Mouse (Mus musculus) neural tube, embryonic 11.5 days (tissue): ENCODE data around the gene Tada2b. TPM values are rescaled to one million over a fixed set of nuclear protein-coding genes. Genes with fewer than 3 reads are reported as not detected.

Source experiments
- ATAC-seq: fragments of 200-750 bp; cut with Nextera tagmentation; 2 replicates; pipeline ENCODE4 v1.8.0; 2017; ENCODE audit warnings: moderate number of reproducible peaks, mild to moderate bottlenecking, moderate TSS enrichment, moderate library complexity; ENCODE audit not compliant: insufficient read depth, low FRiP score, low TSS enrichment
- DNase-seq: peaks from one replicate; pipeline ENCODE4 v3.0.0-alpha.2; 2015; ENCODE audit warnings: low spot score
- H3K27ac ChIP-seq: fragments of 300-500 bp; sonication (generic); 2 replicates; pipeline ENCODE4 v1.5.1; 2014; ENCODE audit warnings: low read depth, mild to moderate bottlenecking, low read length
- H3K27me3 ChIP-seq: fragments of 300-500 bp; sonication (generic); 2 replicates; pipeline ENCODE4 v1.6.1; 2014; ENCODE audit warnings: mild to moderate bottlenecking, low read length, mixed read lengths; ENCODE audit not compliant: control insufficient read depth, insufficient read depth
- H3K36me3 ChIP-seq: fragments of 300-500 bp; sonication (generic); 2 replicates; pipeline ENCODE4 v1.6.1; 2014; ENCODE audit warnings: mild to moderate bottlenecking, low read length, moderate library complexity, mixed read lengths; ENCODE audit not compliant: control insufficient read depth, insufficient read depth
- H3K4me1 ChIP-seq: fragments of 300-500 bp; sonication (generic); 2 replicates; pipeline ENCODE4 v1.6.1; 2014; ENCODE audit warnings: low read length, mixed read lengths; ENCODE audit not compliant: control insufficient read depth, insufficient read depth
- H3K4me2 ChIP-seq: fragments of 300-500 bp; sonication (generic); 2 replicates; pipeline ENCODE4 v1.6.1; 2014; ENCODE audit warnings: low read depth, mild to moderate bottlenecking, moderate library complexity
- H3K4me3 ChIP-seq: fragments of 300-500 bp; sonication (generic); 2 replicates; pipeline ENCODE4 v1.5.1; 2014; ENCODE audit warnings: low read depth, low read length
- H3K9ac ChIP-seq: fragments of 300-500 bp; sonication (generic); 2 replicates; pipeline ENCODE4 v1.6.1; 2014; ENCODE audit warnings: mild to moderate bottlenecking, low read length
- H3K9me3 ChIP-seq: fragments of 300-500 bp; sonication (generic); 2 replicates; pipeline ENCODE4 v1.6.1; 2016; ENCODE audit warnings: low read length; ENCODE audit not compliant: control insufficient read depth
- WGBS: fragments of 180-500 bp; shearing (Covaris S2); extraction: QIAGEN DNeasy Blood & Tissue Kit; methylation state at CpG from one replicate; pipeline ENCODE4 v1.1.7; 2014; 5-methylcytosine and 5-hydroxymethylcytosine counted together
- polyA plus RNA-seq: library from polyadenylated mRNA; unstranded; fragments of >200 nt; fragmentation: Nextera tagmentation; extraction: Ambion mirVana; gene quantifications from 2 replicates; pipeline ENCODE4 v1.2.1, GENCODE M21; 2014

Gene Tada2b
- polyA plus RNA-seq, 1 experiment from 2014 or later = 4.2 TPM

DNA sequence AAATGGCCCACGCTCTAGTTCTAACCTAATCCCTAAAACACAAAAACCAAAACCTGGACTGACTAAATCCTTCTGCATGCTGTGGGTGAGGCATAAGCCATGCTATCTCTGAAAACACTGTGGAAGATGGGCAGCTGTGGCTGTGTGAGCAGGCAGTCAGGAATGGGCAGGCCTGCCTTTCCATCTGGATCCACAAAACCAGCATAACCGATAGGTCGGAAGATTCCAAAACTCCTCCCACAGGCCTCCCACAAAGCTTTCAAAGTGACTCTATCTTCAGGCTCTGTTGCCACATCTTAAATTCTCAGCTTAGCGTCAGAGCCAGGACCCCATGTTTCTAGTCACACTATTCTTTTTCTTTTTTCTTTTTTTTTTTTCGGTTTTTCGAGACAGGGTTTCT lies 9.8 kb upstream of the Tada2b start:
- no peak overlapping the region for H3K4me3 ChIP-seq
- H3K27me3 ChIP-seq = no peaks in the 10 kb centered on the region
- no peaks in the 10 kb centered on the region for H3K4me1 ChIP-seq
- no peaks in the 10 kb centered on the region for H3K9me3 ChIP-seq
- peaks cover 9% of the 10 kb centered on the region for H3K36me3 ChIP-seq
- 93% methylated on average over 6 of the region's 6 CpGs for WGBS
- DNase-seq (no peak), ATAC-seq (no peak)
- H3K27ac ChIP-seq = no peak overlapping the region
- no peak overlapping the region for H3K4me2 ChIP-seq
- H3K9ac ChIP-seq = no peak overlapping the region

DNA sequence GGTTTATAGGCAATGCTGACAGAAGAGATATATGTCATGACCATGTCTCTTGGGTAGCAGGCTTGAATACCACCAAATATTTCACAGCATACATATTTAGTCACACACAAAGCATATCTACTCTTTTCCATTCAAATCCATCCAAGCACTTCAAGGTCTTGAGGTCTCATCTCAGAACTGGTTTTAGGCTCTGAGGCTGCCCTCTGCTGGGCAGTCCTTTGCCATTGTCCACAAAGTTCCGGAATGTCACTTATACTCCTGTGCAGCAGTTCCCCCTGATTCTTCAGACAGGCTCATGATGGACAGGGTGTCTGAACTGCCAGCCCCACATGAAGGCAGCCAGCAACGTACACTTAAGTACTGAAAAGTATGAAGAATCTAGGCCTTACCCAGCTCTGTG lies 5.1 kb upstream of the Tada2b start:
- no peaks in the 10 kb centered on the region for H3K9me3 ChIP-seq
- no peak for ATAC-seq
- peak; percentile 46 for DNase-seq
- H3K27ac ChIP-seq = no peak overlapping the region
- no peak overlapping the region for H3K9ac ChIP-seq
- no peaks in the 10 kb centered on the region; the same call in 1 of the 2 replicates for H3K4me1 ChIP-seq
- H3K36me3 ChIP-seq = peaks cover 7% of the 10 kb centered on the region; the same call in 1 of the 2 replicates
- H3K4me3 ChIP-seq = no peak overlapping the region
- 57% methylated on average over 2 of the region's 2 CpGs for WGBS
- H3K4me2 ChIP-seq = no peak overlapping the region
- H3K27me3 ChIP-seq = no peaks in the 10 kb centered on the region

DNA sequence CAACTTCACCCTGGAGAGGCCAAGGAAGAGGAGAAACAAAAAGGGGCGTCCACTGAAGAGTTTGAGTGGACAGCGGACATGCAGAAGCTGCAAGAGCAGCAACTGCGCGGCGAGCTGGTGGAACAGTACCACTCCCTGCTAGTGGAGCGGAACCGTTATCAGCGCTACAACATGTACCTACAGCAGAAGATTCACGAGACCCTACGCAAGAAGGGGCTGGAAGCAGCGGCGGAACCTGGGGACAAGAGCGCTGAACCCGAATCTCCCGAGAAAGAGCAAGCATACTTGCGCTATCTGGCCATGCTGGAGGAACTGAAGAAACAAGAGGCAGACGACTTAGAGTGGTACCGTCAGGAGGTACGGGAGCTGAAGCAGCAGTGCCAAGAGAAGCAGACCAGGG lies 1.2 kb upstream of the Tada2b start:
- ATAC-seq (no peak), DNase-seq (no peak)
- peaks cover 15% of the 10 kb centered on the region for H3K4me1 ChIP-seq
- H3K27ac ChIP-seq = no peak overlapping the region
- peak overlapping the region; percentile 96 for H3K4me2 ChIP-seq
- peak overlapping the region; percentile 87 for H3K4me3 ChIP-seq
- peak overlapping the region; percentile 76 for H3K9ac ChIP-seq
- WGBS = 41% methylated on average over 19 of the region's 19 CpGs
- H3K27me3 ChIP-seq = no peaks in the 10 kb centered on the region
- H3K9me3 ChIP-seq = no peaks in the 10 kb centered on the region
- H3K36me3 ChIP-seq = no peaks in the 10 kb centered on the region

DNA sequence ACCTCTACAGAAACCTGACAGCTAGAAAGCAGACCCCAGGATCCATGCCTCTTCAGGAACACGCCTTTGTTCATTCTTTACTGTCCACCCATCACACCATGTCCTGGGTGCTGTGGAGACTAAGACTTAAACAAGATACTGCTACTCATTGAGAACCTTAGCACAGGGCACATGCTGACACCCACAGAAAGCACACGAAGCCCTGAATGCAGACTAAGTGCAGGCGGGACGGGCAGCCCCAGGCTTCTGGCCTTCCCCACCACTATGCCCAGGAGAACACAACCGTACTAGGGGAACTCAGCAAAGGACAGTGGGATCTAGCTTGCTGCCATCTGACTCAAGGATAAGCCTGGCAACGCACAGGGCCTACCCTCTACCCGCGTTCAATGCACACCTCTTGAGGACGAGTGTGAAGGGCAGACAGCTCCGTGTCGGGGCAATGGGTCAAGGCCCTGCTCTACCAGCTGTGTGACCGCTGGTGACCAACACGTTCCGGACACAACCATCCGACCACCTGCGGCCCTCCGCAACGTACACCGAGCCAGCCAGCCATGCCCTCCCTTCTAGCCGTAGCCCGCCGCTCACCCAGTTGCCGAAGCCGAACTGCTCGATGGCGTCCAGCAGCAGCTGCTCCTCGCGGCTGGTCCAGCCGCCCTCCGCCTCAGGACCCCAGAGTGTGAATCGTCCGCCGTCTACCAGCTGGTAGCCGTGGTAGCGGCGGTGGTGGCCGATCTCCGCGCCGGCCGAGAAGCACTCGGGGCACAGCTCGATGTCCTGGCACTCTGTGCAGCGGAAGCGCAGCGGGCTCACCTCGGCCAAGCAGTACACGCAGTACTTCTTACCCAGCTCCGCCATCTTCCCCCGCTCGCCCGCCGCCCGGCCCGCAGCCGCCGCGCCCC lies 633 bp downstream of the Tada2b start:
- Histone ChIP-seq H3K4me3 (peak overlapping the region; percentile 87), H3K27ac (peak overlapping the region; percentile 60), H3K4me2 (peak overlapping the region; percentile 95), H3K4me1 (peaks cover 18% of the 10 kb centered on the region), H3K27me3 (no peaks in the 10 kb centered on the region), H3K36me3 (no peaks in the 10 kb centered on the region), H3K9ac (peak overlapping the region; percentile 90), H3K9me3 (no peaks in the 10 kb centered on the region)
- ATAC-seq (peak; percentile 55), DNase-seq (peak; percentile 53)
- 1% methylated on average over 57 of the region's 58 CpGs for WGBS

DNA sequence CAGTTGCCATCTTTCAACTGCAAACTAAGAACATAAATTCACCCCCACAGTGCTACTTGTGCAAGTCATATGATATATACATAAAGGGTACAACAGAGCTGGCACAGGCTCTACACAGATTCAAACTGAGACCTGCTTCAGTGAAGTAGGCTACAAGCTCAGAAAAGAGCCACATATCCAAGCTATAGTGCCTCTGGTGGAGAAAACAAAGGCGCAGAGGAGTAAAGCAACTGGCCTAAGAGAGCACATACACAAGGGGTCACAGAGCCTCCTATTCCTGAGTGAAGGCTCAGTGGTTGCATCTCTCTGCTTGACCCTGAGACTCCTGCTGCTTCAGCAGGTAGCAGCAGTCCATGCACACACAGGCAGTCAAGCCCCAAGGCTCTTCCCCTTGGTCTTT lies 3.0 kb downstream of the Tada2b start:
- Histone ChIP-seq H3K9me3 (no peaks in the 10 kb centered on the region), H3K27me3 (no peaks in the 10 kb centered on the region), H3K4me1 (peaks cover 18% of the 10 kb centered on the region), H3K9ac (peak overlapping the region; percentile 22; the same call in 1 of the 2 replicates), H3K36me3 (no peaks in the 10 kb centered on the region), H3K4me2 (no peak overlapping the region), H3K4me3 (no peak overlapping the region), H3K27ac (no peak overlapping the region)
- ATAC-seq (no peak), DNase-seq (no peak)
- WGBS = 67% methylated on average over 1 of the region's 1 CpGs

DNA sequence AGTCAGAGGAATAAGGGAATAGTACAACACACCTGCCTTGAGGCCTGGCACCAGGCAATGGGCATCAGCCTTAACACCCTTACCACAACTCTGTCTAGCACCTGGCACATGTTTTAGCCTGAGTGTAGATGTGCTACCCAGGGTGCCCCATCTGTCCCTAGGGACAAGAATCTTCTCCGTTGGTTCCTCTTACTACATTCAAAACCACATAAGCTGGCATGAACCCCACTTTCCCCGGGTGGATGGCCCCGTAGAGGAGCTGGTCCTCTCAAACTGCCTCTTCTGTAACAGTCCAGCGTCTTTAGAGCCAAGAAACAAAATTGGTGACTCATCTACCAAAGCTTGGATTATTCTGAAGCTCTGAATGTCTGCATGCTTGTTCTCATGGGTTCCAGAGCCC lies 3.7 kb downstream of the Tada2b start:
- no peak for ATAC-seq
- no peak overlapping the region for H3K4me3 ChIP-seq

DNA sequence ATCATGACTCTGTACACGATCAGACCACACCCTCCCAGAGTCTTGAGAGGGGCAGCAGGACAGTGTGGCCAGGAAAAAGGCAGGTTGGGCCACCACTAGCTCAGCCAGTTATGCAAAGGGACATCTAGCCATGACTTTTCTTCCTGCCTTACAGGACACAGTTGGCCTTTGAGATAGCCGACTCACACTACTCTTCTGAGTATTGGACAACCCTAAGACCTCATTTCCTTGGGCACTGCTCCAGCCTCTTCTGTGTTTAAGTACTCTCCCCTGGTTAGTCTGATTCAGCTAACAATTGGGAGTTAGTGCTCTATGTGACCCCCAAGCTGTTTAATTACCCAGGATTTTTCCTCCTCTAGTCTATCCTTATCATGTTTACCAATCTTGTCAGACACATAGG lies 4.3 kb downstream of the Tada2b start:
- Histone ChIP-seq H3K36me3 (no peaks in the 10 kb centered on the region; the same call in 1 of the 2 replicates), H3K9me3 (no peaks in the 10 kb centered on the region), H3K27ac (no peak overlapping the region), H3K27me3 (no peaks in the 10 kb centered on the region), H3K9ac (no peak overlapping the region), H3K4me1 (peaks cover 18% of the 10 kb centered on the region), H3K4me3 (no peak overlapping the region), H3K4me2 (no peak overlapping the region)
- WGBS = 80% methylated on average over 2 of the region's 2 CpGs
- no peak for DNase-seq
- ATAC-seq = no peak

More for the DNA sequence above, 3.7 kb downstream of the Tada2b start:
- no peak for DNase-seq
- peaks cover 18% of the 10 kb centered on the region for H3K4me1 ChIP-seq
- no peak overlapping the region for H3K4me2 ChIP-seq
- H3K9me3 ChIP-seq = no peaks in the 10 kb centered on the region
- H3K9ac ChIP-seq = no peak overlapping the region
- no peaks in the 10 kb centered on the region for H3K27me3 ChIP-seq
- no peak overlapping the region for H3K27ac ChIP-seq
- no peaks in the 10 kb centered on the region for H3K36me3 ChIP-seq
- 95% methylated on average over 4 of the region's 4 CpGs for WGBS

DNA sequence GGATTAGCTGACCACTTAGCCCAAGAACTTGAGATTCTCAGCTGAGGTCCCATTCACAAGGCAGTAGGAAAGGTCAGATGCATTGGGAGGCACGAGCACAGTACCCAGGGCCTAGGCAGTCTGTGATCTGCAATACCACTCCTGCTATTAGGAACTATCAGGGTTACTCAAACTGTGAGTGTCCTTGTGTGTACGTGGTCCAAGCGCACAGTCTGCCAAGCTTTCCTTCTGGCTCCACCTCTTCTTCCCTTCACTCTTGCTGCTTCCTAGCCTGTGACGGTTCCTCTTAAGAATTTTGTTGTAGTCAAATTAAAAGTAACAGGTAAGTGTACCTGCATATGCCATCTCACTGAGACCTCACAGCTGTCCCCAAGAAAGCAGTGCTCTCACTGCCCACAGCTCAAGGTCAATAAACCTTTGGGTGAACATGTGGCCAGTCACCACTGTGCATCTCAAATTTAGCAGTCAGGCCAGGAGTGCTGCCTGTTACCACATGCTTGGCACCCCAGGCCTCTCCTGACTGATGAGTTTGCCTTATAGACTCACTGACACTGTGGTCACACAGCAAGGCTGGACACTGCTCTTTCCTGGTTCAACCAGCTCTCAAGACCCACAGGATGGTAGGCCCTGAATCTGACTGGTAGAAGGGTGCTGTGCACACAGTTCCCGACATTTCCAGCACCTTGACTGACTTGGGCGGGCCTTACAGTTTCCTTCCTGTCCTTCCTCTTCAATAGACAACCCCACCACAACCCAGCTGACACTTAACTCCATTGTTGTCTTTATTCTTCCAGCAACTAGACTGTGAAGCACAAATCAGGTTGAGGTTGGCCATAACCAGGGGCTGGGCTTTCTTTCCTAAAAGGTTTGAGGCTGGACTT lies 5.3 kb downstream of the Tada2b start:
- ATAC-seq (no peak), DNase-seq (no peak)
- H3K4me3 ChIP-seq = no peak overlapping the region
- no peak overlapping the region for H3K9ac ChIP-seq
- H3K27ac ChIP-seq = no peak overlapping the region
- no peaks in the 10 kb centered on the region; the same call in 1 of the 2 replicates for H3K36me3 ChIP-seq
- H3K4me1 ChIP-seq = peaks cover 18% of the 10 kb centered on the region
- no peak overlapping the region for H3K4me2 ChIP-seq
- no peaks in the 10 kb centered on the region for H3K9me3 ChIP-seq
- H3K27me3 ChIP-seq = no peaks in the 10 kb centered on the region
- WGBS = 89% methylated on average over 6 of the region's 6 CpGs
